Mouse (Mus musculus): ENCODE measurements around the gene Reep6. TPM values are rescaled to one million over a fixed set of nuclear protein-coding genes. Genes with fewer than 3 reads are reported as not detected.

Reep6 gene
- polyA plus RNA-seq, 1 experiment from 2014 or later = 5.7 TPM

DNA sequence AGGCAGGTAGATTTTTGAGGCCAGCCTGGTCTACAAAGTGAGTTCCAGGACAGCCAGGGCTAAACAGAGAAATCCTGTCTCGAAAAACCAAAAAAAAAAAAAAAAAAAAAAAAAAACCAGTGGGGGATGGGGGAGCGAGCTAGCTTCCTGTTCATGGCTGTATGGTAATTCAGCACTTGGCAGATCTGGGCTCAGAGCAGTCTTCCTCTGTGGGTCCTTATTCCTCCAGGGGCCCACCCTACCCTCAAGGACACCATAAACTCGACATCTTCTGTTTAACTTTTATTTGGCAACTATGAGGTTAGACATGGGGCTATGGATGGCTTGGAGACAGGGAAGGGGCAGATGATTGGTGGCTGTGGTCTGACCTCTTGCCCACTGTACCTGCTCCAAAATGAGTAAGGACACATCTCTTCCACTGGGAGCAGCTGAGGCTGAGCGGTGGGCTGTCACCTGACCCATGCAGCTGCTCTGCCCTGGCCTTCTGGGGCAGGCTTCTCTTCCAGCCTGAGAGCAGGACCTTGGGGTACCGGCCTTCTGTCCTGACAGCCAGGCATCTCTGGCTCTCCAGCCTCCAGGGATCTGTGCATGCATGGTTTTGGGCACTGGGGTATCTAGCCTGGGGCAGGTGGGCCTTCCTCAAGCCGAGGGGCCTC lies 8.6 kb upstream of the Reep6 start:
- Histone ChIP-seq H3K4me2 (replicated peaks) (peak overlapping the region; percentile 9; the same call in 1 of the 2 replicates), H3K4me3 (no peak overlapping the region), H3K4me1 (peaks cover 16% of the 10 kb centered on the region), H3K27me3 (peaks cover 32% of the 10 kb centered on the region), H3K36me3 (peaks cover 22% of the 10 kb centered on the region; the same call in 1 of the 2 replicates), H3K27ac (no peak overlapping the region), H3K9me3 (no peaks in the 10 kb centered on the region), H3K9ac (no peak overlapping the region)
- no peak for ATAC-seq (ENCODE audit: insufficient number of reproducible peaks, insufficient read depth, low FRiP score, low TSS enrichment)
- 71% methylated on average over 6 of the region's 6 CpGs for WGBS

DNA sequence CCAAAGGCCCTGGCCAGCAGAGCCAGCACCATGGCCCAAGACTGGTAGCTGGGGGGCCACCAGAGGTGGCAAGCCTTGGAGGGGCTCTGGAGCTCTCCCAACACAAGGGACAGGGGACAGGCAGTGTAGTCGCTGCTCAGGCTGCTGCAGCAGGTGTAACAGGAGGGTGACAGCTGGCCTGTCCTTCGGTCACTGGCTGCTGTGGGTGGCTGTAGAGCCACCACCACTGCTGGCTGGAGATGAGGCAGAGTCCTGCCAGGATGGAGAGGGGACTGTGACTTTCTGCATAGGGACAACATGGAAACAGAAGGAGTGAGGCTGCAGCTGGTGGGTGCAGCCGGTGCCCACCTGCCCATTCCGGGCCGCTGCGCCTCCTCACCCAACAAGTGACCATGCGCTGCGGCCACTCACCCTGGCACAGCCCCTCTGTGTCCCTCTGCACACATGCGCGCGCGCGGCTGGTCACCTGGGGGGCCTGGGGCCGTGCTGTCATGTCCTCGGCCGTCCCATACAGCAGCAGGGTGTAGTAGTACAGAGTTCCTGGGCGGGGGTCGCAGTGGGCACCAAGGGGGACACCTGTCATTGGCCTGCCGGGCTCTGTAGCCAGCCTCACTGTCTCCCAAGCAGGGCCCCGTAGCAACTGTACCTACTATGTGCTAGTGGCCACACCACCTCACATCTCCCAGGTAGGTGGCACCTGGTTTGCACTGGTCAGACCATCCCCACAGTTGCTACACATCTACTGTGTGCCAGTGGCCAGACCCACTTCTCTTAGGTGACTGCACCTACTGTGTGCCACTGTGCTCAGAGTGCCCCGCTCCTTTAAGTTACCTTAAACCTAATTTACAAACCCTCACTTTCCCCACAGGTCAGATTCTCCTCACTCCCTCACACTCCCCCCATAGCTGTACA lies 7.8 kb upstream of the Reep6 start:
- peak overlapping the region; percentile 40; the same call in 1 of the 2 replicates for H3K4me3 ChIP-seq

DNA sequence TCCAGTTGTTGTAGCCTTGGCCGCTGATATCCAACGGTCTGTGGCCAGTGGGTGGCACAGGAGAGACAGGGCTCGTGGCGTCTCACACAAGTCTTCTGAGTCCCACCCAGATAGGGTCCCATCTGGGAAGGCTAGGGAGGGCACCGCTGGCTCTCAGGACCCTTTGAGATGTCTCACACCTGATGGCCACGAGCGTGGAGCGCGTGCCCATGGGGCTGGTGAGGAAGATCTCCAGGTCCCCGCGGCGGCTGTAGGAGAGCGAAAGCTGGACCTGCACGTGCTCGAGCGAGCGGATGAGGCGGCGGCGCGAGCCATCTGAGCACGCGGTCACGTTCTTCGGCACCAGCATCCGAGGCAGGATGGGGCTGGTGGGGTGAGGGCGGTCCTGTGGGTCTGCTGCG lies 6.9 kb upstream of the Reep6 start:
- H3K9ac ChIP-seq = peak overlapping the region; percentile 63
- H3K9me3 ChIP-seq = no peaks in the 10 kb centered on the region
- peaks cover 15% of the 10 kb centered on the region; the same call in 1 of the 2 replicates for H3K27me3 ChIP-seq
- H3K4me2 ChIP-seq (replicated peaks) = peak overlapping the region; percentile 65
- no peak for ATAC-seq (ENCODE audit: insufficient number of reproducible peaks, insufficient read depth, low FRiP score, low TSS enrichment)
- 7% methylated on average over 28 of the region's 28 CpGs for WGBS
- H3K4me1 ChIP-seq = peaks cover 16% of the 10 kb centered on the region
- peaks cover 12% of the 10 kb centered on the region; the same call in 1 of the 2 replicates for H3K36me3 ChIP-seq
- H3K27ac ChIP-seq = no peak overlapping the region
- peak overlapping the region; percentile 40 for H3K4me3 ChIP-seq

More for the DNA sequence above, 7.8 kb upstream of the Reep6 start:
- Histone ChIP-seq H3K4me1 (peaks cover 16% of the 10 kb centered on the region), H3K4me2 (replicated peaks) (peak overlapping the region; percentile 65), H3K9me3 (no peaks in the 10 kb centered on the region), H3K36me3 (peaks cover 21% of the 10 kb centered on the region; the same call in 1 of the 2 replicates), H3K27ac (no peak overlapping the region), H3K27me3 (peaks cover 24% of the 10 kb centered on the region), H3K9ac (no peak overlapping the region)
- ATAC-seq (ENCODE audit: insufficient number of reproducible peaks, insufficient read depth, low FRiP score, low TSS enrichment) = no peak
- WGBS = 92% methylated on average over 19 of the region's 21 CpGs

DNA sequence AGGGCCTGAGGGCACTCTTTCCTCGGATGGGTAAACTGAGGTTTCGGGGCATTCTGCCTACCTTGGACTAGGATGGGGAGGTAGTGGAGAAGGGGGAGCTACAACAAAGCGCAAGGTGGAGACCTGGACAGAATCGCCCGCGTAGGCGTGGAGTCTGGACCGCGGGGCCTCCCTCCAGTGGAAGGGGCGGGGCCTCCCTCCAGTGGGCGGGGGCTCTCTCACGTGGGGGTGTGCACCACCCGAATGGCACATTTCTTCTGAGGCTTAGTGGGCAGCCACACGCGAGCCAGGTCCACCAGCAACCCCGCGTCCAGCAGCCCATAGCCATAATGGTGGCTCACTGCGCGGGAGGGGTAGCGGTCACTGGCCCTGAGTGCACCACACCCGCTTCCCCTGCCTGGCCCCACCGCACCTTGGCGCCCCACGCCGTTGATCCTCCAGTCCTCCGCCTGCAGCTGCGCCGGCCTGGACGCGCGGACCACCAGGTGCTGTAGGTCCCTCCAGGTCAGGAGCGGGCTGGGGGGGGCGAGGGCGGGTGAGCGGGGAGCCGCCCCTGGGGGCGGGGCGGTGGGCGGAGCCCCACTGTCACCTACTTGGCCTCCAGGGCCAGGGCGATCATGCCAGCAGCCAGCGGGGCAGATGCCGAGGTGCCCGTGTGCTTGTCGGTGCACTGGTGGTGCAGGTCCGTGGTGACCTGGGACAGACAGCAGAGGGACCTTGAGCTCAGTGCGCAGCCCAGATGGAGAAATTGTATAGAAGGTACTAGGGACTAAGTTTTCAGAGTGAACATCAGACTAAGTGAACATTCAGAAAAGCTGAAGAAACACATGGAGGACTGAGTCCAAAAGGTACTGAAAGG lies 6.3 kb upstream of the Reep6 start:
- no peaks in the 10 kb centered on the region for H3K9me3 ChIP-seq
- WGBS = under 1% methylated on average over 46 of the region's 46 CpGs
- H3K9ac ChIP-seq = peak overlapping the region; percentile 63
- H3K4me1 ChIP-seq = peaks cover 16% of the 10 kb centered on the region
- ATAC-seq (ENCODE audit: insufficient number of reproducible peaks, insufficient read depth, low FRiP score, low TSS enrichment) = 0 out of 2 replicates have a peak, but pooled peaks have one; percentile 11
- H3K4me3 ChIP-seq = peak overlapping the region; percentile 40
- peaks cover 6% of the 10 kb centered on the region; the same call in 1 of the 2 replicates for H3K36me3 ChIP-seq
- H3K27ac ChIP-seq = no peak overlapping the region; the same call in 1 of the 2 replicates
- peak overlapping the region; percentile 65 for H3K4me2 ChIP-seq (replicated peaks)
- H3K27me3 ChIP-seq = peaks cover 10% of the 10 kb centered on the region; the same call in 1 of the 2 replicates

DNA sequence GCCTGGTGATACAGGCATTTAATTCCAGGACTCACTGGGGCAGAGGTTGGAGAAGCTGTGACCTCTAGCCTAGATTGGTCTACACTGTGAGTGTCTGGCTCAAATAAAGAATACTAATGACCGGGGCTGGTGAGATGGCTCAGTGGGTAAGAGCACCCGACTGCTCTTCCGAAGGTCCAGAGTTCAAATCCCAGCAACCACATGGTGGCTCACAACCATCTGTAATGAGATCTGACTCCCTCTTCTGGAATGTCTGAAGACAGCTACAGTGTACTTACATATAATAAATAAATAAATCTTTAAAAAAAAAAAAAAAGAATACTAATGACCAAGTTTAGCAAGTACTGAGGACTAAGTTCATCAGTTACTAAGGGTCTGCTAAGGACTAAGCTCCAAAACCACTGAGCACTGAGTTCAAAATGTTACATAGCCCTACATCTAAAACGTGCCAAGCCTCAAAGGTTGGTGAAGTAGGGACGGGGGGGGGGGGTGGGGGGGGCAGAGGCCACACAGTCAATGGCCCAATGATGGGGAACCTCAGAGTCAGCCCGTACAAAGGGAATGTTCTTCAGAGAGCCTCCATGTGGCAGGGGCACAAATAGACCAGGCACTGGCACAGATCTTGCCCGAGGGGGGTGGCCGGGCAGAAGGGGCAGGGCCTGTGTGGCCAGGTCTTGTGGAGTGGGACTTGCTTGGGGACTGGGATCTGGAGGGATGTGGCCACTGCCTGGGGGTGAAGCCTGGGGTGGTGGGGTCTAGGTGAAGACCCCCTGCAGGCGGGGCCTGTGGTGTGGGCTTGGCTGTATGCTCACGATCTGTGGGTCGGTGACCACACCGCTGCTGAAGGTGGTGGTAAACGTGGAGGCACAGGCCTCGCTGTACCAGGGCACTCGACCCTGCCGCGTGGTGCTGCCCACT lies 5.4 kb upstream of the Reep6 start:
- Histone ChIP-seq H3K4me2 (replicated peaks) (peak overlapping the region; percentile 65), H3K4me1 (peaks cover 12% of the 10 kb centered on the region), H3K9ac (no peak overlapping the region), H3K36me3 (no peaks in the 10 kb centered on the region), H3K27ac (no peak overlapping the region), H3K9me3 (no peaks in the 10 kb centered on the region), H3K4me3 (peak overlapping the region; percentile 40; the same call in 1 of the 2 replicates), H3K27me3 (peaks cover 10% of the 10 kb centered on the region; the same call in 1 of the 2 replicates)
- no peak for ATAC-seq (ENCODE audit: insufficient number of reproducible peaks, insufficient read depth, low FRiP score, low TSS enrichment)
- 78% methylated on average over 17 of the region's 17 CpGs for WGBS

DNA sequence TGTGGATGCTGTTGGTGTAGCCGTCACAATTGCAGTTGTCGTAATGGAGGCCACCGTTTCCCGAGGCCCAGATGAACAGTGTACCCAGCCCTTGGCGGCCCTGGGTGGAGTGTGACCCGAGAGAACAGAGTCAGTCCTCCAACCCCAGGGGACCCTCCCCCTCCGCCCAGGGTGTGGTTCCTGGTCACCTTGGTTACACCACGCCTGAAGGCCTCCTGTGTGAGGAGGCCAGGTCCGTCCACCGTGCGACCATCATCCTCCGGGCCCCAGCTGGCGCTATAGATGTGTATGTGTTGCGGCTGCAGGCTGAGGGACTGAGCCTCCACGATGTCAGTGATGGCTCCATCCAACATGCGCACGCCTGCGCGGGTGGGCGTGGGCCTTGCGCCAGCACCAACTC lies 4.7 kb upstream of the Reep6 start:
- no peak overlapping the region for H3K9ac ChIP-seq
- no peaks in the 10 kb centered on the region for H3K9me3 ChIP-seq
- H3K27me3 ChIP-seq = peaks cover 10% of the 10 kb centered on the region; the same call in 1 of the 2 replicates
- H3K27ac ChIP-seq = no peak overlapping the region
- peaks cover 8% of the 10 kb centered on the region for H3K4me1 ChIP-seq
- ATAC-seq (ENCODE audit: insufficient number of reproducible peaks, insufficient read depth, low FRiP score, low TSS enrichment) = no peak
- H3K4me3 ChIP-seq = no peak overlapping the region
- WGBS = 84% methylated on average over 21 of the region's 21 CpGs
- H3K36me3 ChIP-seq = no peaks in the 10 kb centered on the region
- H3K4me2 ChIP-seq (replicated peaks) = no peak overlapping the region

DNA sequence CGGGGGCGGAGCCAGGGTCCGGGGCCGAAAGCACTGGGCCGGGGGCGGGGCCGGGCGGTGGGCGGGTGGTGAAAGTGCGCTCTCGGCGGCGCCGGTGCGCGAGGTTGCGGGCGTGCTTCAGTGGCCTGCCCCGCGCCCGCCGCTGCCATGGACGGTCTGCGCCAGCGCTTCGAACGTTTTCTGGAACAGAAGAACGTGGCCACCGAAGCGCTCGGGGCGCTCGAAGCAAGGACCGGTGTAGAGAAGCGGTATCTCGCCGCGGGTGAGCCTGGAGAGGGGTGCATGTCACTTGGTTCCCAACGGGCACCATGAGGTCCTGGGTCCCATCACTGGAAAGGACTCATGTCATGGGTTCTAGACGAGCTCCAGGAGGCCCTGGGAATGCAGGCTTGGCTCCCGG lies 331 bp downstream of the Reep6 start:
- WGBS = 3% methylated on average over 41 of the region's 41 CpGs
- Histone ChIP-seq H3K27me3 (peaks cover 19% of the 10 kb centered on the region; the same call in 1 of the 2 replicates), H3K9ac (peak overlapping the region; percentile 40; the same call in 1 of the 2 replicates), H3K9me3 (no peaks in the 10 kb centered on the region), H3K36me3 (no peaks in the 10 kb centered on the region), H3K4me1 (peaks cover 6% of the 10 kb centered on the region; the same call in 1 of the 2 replicates), H3K27ac (no peak overlapping the region), H3K4me2 (replicated peaks) (peak overlapping the region; percentile 90), H3K4me3 (peak overlapping the region; percentile 45)
- ATAC-seq (ENCODE audit: insufficient number of reproducible peaks, insufficient read depth, low FRiP score, low TSS enrichment) = peak; percentile 2; the same call in 1 of the 2 replicates

DNA sequence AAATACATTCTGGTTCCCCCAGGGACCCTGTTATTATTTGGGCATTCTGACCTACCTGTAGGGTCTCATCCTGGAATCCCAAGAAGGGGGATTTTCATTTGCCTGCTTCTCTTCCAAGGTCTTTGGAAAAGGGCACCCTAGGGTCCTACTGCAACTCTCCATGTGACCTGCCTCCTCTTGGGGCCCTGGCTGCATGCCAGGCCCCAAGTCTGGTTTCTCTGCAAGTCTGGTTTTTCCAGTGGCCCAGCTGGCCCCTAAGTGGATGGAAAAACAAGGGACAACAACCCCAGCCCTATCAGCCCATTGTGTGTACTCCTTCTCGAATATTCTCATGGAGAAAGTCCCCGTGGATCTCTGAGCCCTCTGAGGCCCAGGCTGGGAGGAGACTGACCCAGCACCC lies 1.1 kb downstream of the Reep6 start:
- no peak overlapping the region for H3K9ac ChIP-seq

DNA sequence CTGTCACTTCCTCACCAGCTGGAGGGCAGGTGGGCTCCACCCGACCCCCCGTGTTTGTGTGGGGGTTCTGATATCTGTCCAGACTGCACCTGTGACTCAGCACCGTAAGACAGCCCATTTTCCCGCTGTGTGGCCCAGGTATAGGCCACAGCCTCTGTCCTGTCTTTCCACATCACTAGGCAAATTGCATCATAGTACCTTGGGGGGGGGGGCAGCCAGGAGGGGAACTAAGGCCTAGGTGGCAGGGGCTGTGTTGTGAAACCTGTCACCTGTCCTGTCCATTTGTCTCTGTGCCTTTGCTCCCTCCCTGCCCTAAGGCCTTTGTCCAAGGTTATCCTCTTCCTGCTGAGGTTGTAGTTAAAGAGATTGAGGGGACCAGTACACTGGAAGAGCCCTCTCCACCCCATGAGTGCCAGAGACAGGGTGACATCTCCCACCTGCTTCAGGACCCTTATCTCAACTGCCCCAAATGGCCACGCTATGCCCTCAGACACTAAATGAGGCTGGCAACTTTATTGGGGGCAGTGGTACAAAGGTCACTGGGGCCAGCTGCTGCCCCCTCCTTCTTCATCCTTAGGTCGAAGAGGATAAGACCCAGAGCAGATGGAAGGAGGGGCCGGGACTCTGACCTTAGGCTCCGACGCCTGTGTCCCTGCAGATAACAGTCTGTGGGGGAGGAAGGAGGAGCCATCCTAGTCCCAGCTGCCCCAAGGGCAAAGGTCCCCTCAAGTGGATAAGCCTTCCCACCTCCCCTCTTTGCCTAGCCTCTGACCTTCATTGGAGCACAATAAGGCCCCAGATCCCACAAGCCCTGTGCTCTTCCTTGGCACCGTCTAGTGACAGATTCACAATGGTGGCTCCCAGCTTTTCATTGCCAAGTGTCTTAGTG lies 2.1 kb downstream of the Reep6 start:
- Histone ChIP-seq H3K4me2 (replicated peaks) (no peak overlapping the region), H3K27me3 (peaks cover 18% of the 10 kb centered on the region; the same call in 1 of the 2 replicates), H3K36me3 (no peaks in the 10 kb centered on the region), H3K9me3 (no peaks in the 10 kb centered on the region), H3K4me3 (0 out of 2 replicates have a peak overlapping the region, but pooled peaks have one; percentile 2), H3K27ac (no peak overlapping the region), H3K9ac (no peak overlapping the region), H3K4me1 (peaks cover 6% of the 10 kb centered on the region; the same call in 1 of the 2 replicates)
- 57% methylated on average over 10 of the region's 10 CpGs for WGBS
- ATAC-seq (ENCODE audit: insufficient number of reproducible peaks, insufficient read depth, low FRiP score, low TSS enrichment) = no peak

More for the DNA sequence above, 1.1 kb downstream of the Reep6 start:
- no peak overlapping the region for H3K4me3 ChIP-seq
- peaks cover 18% of the 10 kb centered on the region; the same call in 1 of the 2 replicates for H3K27me3 ChIP-seq
- no peak for ATAC-seq (ENCODE audit: insufficient number of reproducible peaks, insufficient read depth, low FRiP score, low TSS enrichment)
- 68% methylated on average over 2 of the region's 2 CpGs for WGBS
- no peak overlapping the region for H3K27ac ChIP-seq
- peak overlapping the region; percentile 90 for H3K4me2 ChIP-seq (replicated peaks)
- H3K4me1 ChIP-seq = peaks cover 6% of the 10 kb centered on the region; the same call in 1 of the 2 replicates
- H3K9me3 ChIP-seq = no peaks in the 10 kb centered on the region
- H3K36me3 ChIP-seq = no peaks in the 10 kb centered on the region

Measured in embryonic facial prominence, embryonic 12.5 days (tissue).